Mouse (Mus musculus): Measurements from ENCODE around the gene Prl2a1. TPM values are rescaled to one million over a fixed set of nuclear protein-coding genes. Genes with fewer than 3 reads are reported as not detected.
"Not testable (repeated sequence)": the region's sequence is repeated elsewhere in the genome, so short reads cannot be mapped to it uniquely, and the experiment has no call there.

Prl2a1 gene
- polyA plus RNA-seq (2015; fragmentation: Nextera tagmentation; extraction: Ambion mirVana) = not detected in 2 replicates

- H3K27ac ChIP-seq = no peak within 1 kb of the TSS
- H3K27me3 ChIP-seq = no peaks in the 10 kb centered on the region
- H3K4me2 ChIP-seq = no peak within 1 kb of the TSS
- H3K9ac ChIP-seq = no peak within 1 kb of the TSS
- H3K4me3 ChIP-seq = no peak within 1 kb of the TSS
- no peaks in the 10 kb centered on the region for H3K4me1 ChIP-seq (replicated peaks)
- H3K9me3 ChIP-seq (replicated peaks) = no peaks in the 10 kb centered on the region
- no peaks in the 10 kb centered on the region for H3K36me3 ChIP-seq
- ATAC-seq (replicated peaks; ENCODE audit: insufficient number of reproducible peaks, insufficient read depth, low FRiP score, low read depth) = no peak
- 78% methylated on average over 1 of the region's 1 CpGs for WGBS
Measured at GRCm38 (mm10) chr13:27801354-27801753, at the start of gene Prl2a1. TSS of gene Prl2a1 (plus strand) at chr13:27801654.

- H3K4me3 ChIP-seq; H3K27ac ChIP-seq; H3K4me2 ChIP-seq; ATAC-seq (replicated peaks; ENCODE audit: insufficient number of reproducible peaks, insufficient read depth, low FRiP score, low read depth); H3K9ac ChIP-seq; H3K9me3 ChIP-seq (replicated peaks); H3K36me3 ChIP-seq; H3K27me3 ChIP-seq; H3K4me1 ChIP-seq (replicated peaks): not testable (repeated sequence)
- 66% methylated on average over 3 of the region's 3 CpGs for WGBS
Measured at GRCm38 (mm10) chr13:27780704-27781103, 20.8 kb upstream of the Prl2a1 start, which contains the start of gene Prl7c1. TSS of gene Prl7c1 (minus strand) at chr13:27780804.

DNA sequence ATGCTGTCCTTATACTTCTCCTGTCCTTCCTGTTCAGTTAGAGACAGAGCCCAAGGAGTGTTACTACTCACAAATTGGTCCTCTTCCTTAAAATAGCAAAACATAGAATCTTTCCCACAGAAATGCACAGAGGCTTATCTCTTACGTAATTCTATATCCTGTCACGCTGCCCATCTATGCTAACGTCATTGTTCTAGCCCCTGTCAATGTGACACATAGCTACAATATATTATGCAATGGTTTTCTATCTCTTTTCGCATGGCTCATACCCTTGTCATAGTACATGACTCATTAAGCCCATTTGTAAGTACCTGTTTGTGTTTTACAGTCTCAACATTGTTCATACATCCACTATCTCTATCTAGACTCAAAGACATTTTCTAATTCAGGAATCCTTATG is 2.2 kb upstream of the Prl2a1 start:
- no peaks in the 10 kb centered on the region for H3K27me3 ChIP-seq
- H3K4me1 ChIP-seq (replicated peaks) = no peaks in the 10 kb centered on the region
- WGBS = 67% methylated on average over 4 of the region's 4 CpGs
- H3K27ac ChIP-seq = no peak overlapping the region
- no peaks in the 10 kb centered on the region for H3K9me3 ChIP-seq (replicated peaks)
- H3K9ac ChIP-seq = no peak overlapping the region
- no peak overlapping the region for H3K4me2 ChIP-seq
- ATAC-seq (replicated peaks; ENCODE audit: insufficient number of reproducible peaks, insufficient read depth, low FRiP score, low read depth) = no peak
- H3K36me3 ChIP-seq = no peaks in the 10 kb centered on the region
- H3K4me3 ChIP-seq = no peak overlapping the region

- no peak overlapping the region for H3K4me2 ChIP-seq
- no peak for ATAC-seq (replicated peaks; ENCODE audit: insufficient number of reproducible peaks, insufficient read depth, low FRiP score, low read depth)
- no peaks in the 10 kb centered on the region for H3K4me1 ChIP-seq (replicated peaks)
- no peaks in the 10 kb centered on the region for H3K9me3 ChIP-seq (replicated peaks)
- no peak overlapping the region for H3K27ac ChIP-seq
- 69% methylated on average over 1 of the region's 1 CpGs for WGBS
- no peaks in the 10 kb centered on the region for H3K27me3 ChIP-seq
- H3K36me3 ChIP-seq = no peaks in the 10 kb centered on the region
- H3K9ac ChIP-seq = no peak overlapping the region
- no peak overlapping the region for H3K4me3 ChIP-seq
Measured at GRCm38 (mm10) chr13:27802765-27803164, 1.3 kb downstream of the Prl2a1 start.

DNA sequence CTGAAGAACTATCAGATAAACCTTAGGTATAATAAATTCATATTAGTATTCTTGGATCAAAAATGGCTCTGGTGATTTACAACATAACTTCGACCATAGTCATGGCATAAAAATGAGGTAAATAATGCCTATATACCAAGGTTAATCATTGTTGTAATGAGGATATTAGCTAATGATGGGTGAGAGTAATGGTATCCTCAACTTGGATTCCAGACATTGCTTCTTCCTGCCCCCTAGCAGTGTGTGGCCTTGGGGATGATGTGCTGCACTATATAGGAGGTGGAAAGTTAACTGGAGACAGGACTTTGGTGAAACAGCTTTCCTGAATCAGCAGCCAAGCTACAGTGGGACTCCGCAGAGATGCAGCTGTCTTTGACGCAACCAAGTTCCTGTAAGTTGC is 47.6 kb downstream of the Prl2a1 start, which contains the start of gene Prl2c1:
Prl2c1 (plus strand) TSS at position 301 of the 400 bp plus-strand sequence.
- H3K9me3 ChIP-seq (replicated peaks) = no peaks in the 10 kb centered on the region
- H3K36me3 ChIP-seq = no peaks in the 10 kb centered on the region
- H3K4me2 ChIP-seq = no peak within 1 kb of the TSS
- H3K9ac ChIP-seq = no peak within 1 kb of the TSS
- H3K27me3 ChIP-seq = no peaks in the 10 kb centered on the region
- no peak for ATAC-seq (replicated peaks; ENCODE audit: insufficient number of reproducible peaks, insufficient read depth, low FRiP score, low read depth)
- H3K4me1 ChIP-seq (replicated peaks) = no peaks in the 10 kb centered on the region
- H3K27ac ChIP-seq = no peak within 1 kb of the TSS
- 85% methylated on average over 3 of the region's 3 CpGs for WGBS
- no peak within 1 kb of the TSS for H3K4me3 ChIP-seq

Other genes starting within 250 kb of the Prl2a1 start
- not detected in 2 replicates for gene Prl8a9, start 237.0 kb upstream of the Prl2a1 start, polyA plus RNA-seq (2015; fragmentation: Nextera tagmentation; extraction: Ambion mirVana)
- not detected in 2 replicates for gene Prl8a1, start 219.5 kb upstream of the Prl2a1 start, polyA plus RNA-seq (2015; fragmentation: Nextera tagmentation; extraction: Ambion mirVana)
- gene Prl7b1, start 191.1 kb upstream of the Prl2a1 start, polyA plus RNA-seq (2015; fragmentation: Nextera tagmentation; extraction: Ambion mirVana) = not detected in 2 replicates
- gene Prl7a1, start 159.2 kb upstream of the Prl2a1 start, polyA plus RNA-seq (2015; fragmentation: Nextera tagmentation; extraction: Ambion mirVana) = not detected in 2 replicates
- not detected in 2 replicates for gene Prl7a2, start 133.6 kb upstream of the Prl2a1 start, polyA plus RNA-seq (2015; fragmentation: Nextera tagmentation; extraction: Ambion mirVana)
- gene Prl7d1, start 84.9 kb upstream of the Prl2a1 start, polyA plus RNA-seq (2015; fragmentation: Nextera tagmentation; extraction: Ambion mirVana) = not detected in 2 replicates
- gene Prl7c1, start 20.9 kb upstream of the Prl2a1 start, polyA plus RNA-seq (2015; fragmentation: Nextera tagmentation; extraction: Ambion mirVana) = not detected in 2 replicates
- not detected in 2 replicates for gene Prl2c1, start 47.7 kb downstream of the Prl2a1 start, polyA plus RNA-seq (2015; fragmentation: Nextera tagmentation; extraction: Ambion mirVana)
- gene Prl4a1, start 214.6 kb downstream of the Prl2a1 start, polyA plus RNA-seq (2015; fragmentation: Nextera tagmentation; extraction: Ambion mirVana) = not detected in 2 replicates